Mouse (Mus musculus) MEL (cell line): ENCODE results near the gene Rela. TPM values are rescaled to one million over a fixed set of nuclear protein-coding genes. Genes with fewer than 3 reads are reported as not detected.

Experiments used
- DNase-seq: peaks from one replicate; pipeline ENCODE4 v3.0.0; 2011; ENCODE audit warnings: low read depth, low spot score
- H3K27ac ChIP-seq: 2 replicates; pipeline ENCODE4 v1.5.1; 2012; ENCODE audit warnings: low read depth, mild to moderate bottlenecking, control low read depth, low read length, moderate library complexity; ENCODE audit not compliant: control insufficient read depth
- H3K27me3 ChIP-seq, 2 experiments: fragments of 150-350 bp in 1 of 2; sonication (generic) in 1 of 2; 2 replicates each; pipeline ENCODE4 v1.6.1; 2012; ENCODE audit warnings: low read length in 2 of 2, mild to moderate bottlenecking in 2 of 2, improper control_type of control experiment in 1 of 2, moderate library complexity in 1 of 2; ENCODE audit not compliant: insufficient read depth in 2 of 2, control insufficient read depth in 1 of 2
- H3K36me3 ChIP-seq, 2 experiments: 2 replicates each; pipeline ENCODE4 v1.6.1; 2012 to 2014; ENCODE audit warnings: low read length in 2 of 2, improper control_type of control experiment in 1 of 2, inconsistent platforms in 1 of 2, mild to moderate bottlenecking in 1 of 2; ENCODE audit not compliant: insufficient read depth in 2 of 2, control insufficient read depth in 1 of 2
- H3K4me1 ChIP-seq, 2 experiments: fragments of 150-350 bp in 1 of 2; sonication (generic) in 1 of 2; 2 replicates each; pipeline ENCODE4 v1.6.1; 2012; ENCODE audit warnings: low read length in 2 of 2, improper control_type of control experiment in 1 of 2, mild to moderate bottlenecking in 1 of 2; ENCODE audit not compliant: insufficient read depth in 2 of 2, control insufficient read depth in 1 of 2
- H3K4me3 ChIP-seq, 2 experiments: fragments of 150-350 bp in 1 of 2; sonication (generic) in 1 of 2; 2 replicates each; pipeline ENCODE4 v1.5.1; 2012; ENCODE audit warnings: low read depth in 2 of 2, low read length in 2 of 2, mild to moderate bottlenecking in 2 of 2, moderate library complexity in 2 of 2, control low read depth in 1 of 2, improper control_type of control experiment in 1 of 2; ENCODE audit not compliant: control insufficient read depth in 1 of 2, insufficient read depth in 1 of 2
- H3K79me2 ChIP-seq: 2 replicates; pipeline ENCODE4 v1.6.1; 2012; ENCODE audit warnings: mild to moderate bottlenecking, low read length, moderate library complexity; ENCODE audit not compliant: control insufficient read depth, poor library complexity, insufficient read depth
- H3K9ac ChIP-seq: 2 replicates; pipeline ENCODE4 v1.6.1; 2012; ENCODE audit warnings: low read depth, mild to moderate bottlenecking, control low read depth, low read length, moderate library complexity; ENCODE audit not compliant: control insufficient read depth, poor library complexity, severe bottlenecking
- H3K9me3 ChIP-seq: fragments of 150-350 bp; sonication (generic); replicated peaks from 2 replicates; pipeline ENCODE4 v1.6.1; 2012; ENCODE audit warnings: mild to moderate bottlenecking, low read length, improper control_type of control experiment, moderate library complexity; ENCODE audit not compliant: insufficient read depth
- CHD1 ChIP-seq: IDR thresholded peaks from 2 replicates; pipeline ENCODE4 v1.6.1; 2012; ENCODE audit warnings: low read depth, mild to moderate bottlenecking, inconsistent platforms, low read length, improper control_type of control experiment
- ELF1 ChIP-seq: IDR thresholded peaks from 2 replicates; pipeline ENCODE4 v1.6.1; 2014; ENCODE audit warnings: low read depth, mild to moderate bottlenecking, inconsistent platforms, low read length, improper control_type of control experiment, moderate library complexity
- ETS1 ChIP-seq: IDR thresholded peaks from 2 replicates; pipeline ENCODE4 v1.6.1; 2012; ENCODE audit warnings: low read depth, mild to moderate bottlenecking, inconsistent platforms, low read length, improper control_type of control experiment, moderate library complexity
- HCFC1 ChIP-seq: IDR thresholded peaks from 2 replicates; pipeline ENCODE4 v1.6.1; 2012; ENCODE audit warnings: low read depth, mild to moderate bottlenecking, inconsistent platforms, low read length, improper control_type of control experiment, moderate library complexity
- MAX ChIP-seq: IDR thresholded peaks from 2 replicates; pipeline ENCODE4 v1.6.1; 2011; ENCODE audit warnings: low read length, improper control_type of control experiment
- MAZ ChIP-seq: IDR thresholded peaks from 2 replicates; pipeline ENCODE4 v1.6.1; 2012; ENCODE audit warnings: low read depth, mild to moderate bottlenecking, inconsistent platforms, low read length, improper control_type of control experiment
- MXI1 ChIP-seq: IDR thresholded peaks from 2 replicates; pipeline ENCODE4 v1.6.1; 2011; ENCODE audit warnings: mild to moderate bottlenecking, low read depth, low read length, improper control_type of control experiment
- MYC ChIP-seq: IDR thresholded peaks from 2 replicates; pipeline ENCODE4 v1.6.1; 2011; ENCODE audit warnings: low read depth, mild to moderate bottlenecking, low read length, improper control_type of control experiment, moderate library complexity
- NELFE ChIP-seq: IDR thresholded peaks from 2 replicates; pipeline ENCODE4 v1.6.1; 2011; ENCODE audit warnings: low read depth, low read length, improper control_type of control experiment
- NRF1 ChIP-seq: IDR thresholded peaks from 2 replicates; pipeline ENCODE4 v1.6.1; 2014; ENCODE audit warnings: low read depth, mild to moderate bottlenecking, inconsistent platforms, low read length, improper control_type of control experiment, moderate library complexity; ENCODE audit not compliant: poor library complexity, insufficient read depth, severe bottlenecking
- POLR2A ChIP-seq, 2 experiments: IDR thresholded peaks; 2 replicates each; pipeline ENCODE4 v1.6.1; 2011 to 2012; ENCODE audit warnings: low read length in 2 of 2, mild to moderate bottlenecking in 2 of 2, control low read depth in 1 of 2, improper control_type of control experiment in 1 of 2, low read depth in 1 of 2, moderate library complexity in 1 of 2; ENCODE audit not compliant: control insufficient read depth in 1 of 2, insufficient read depth in 1 of 2, poor library complexity in 1 of 2
- POLR2AphosphoS2 ChIP-seq: IDR thresholded peaks from 2 replicates; pipeline ENCODE4 v1.6.1; 2011; ENCODE audit warnings: low read length, improper control_type of control experiment
- SIN3A ChIP-seq: IDR thresholded peaks from 2 replicates; pipeline ENCODE4 v1.6.1; 2012; ENCODE audit warnings: low read length, improper control_type of control experiment, inconsistent platforms
- TCF12 ChIP-seq: IDR thresholded peaks from 2 replicates; pipeline ENCODE4 v1.6.1; 2014; ENCODE audit warnings: low read depth, mild to moderate bottlenecking, inconsistent platforms, low read length, improper control_type of control experiment, moderate library complexity
- USF1 ChIP-seq: IDR thresholded peaks from 2 replicates; pipeline ENCODE4 v1.6.1; 2014; ENCODE audit warnings: low read depth, mild to moderate bottlenecking, inconsistent platforms, low read length, improper control_type of control experiment, moderate library complexity
- USF2 ChIP-seq, 2 experiments: IDR thresholded peaks; 2 replicates each; pipeline ENCODE4 v1.6.1; 2011 to 2012; ENCODE audit warnings: improper control_type of control experiment in 2 of 2, low read length in 2 of 2, borderline replicate concordance in 1 of 2, inconsistent platforms in 1 of 2, low read depth in 1 of 2, mild to moderate bottlenecking in 1 of 2; ENCODE audit not compliant: insufficient read depth in 1 of 2
- ZC3H11A ChIP-seq: IDR thresholded peaks from 2 replicates; pipeline ENCODE4 v1.6.1; 2012; ENCODE audit warnings: low read depth, mild to moderate bottlenecking, inconsistent platforms, low read length, improper control_type of control experiment
- ZMIZ1 ChIP-seq: IDR thresholded peaks from 2 replicates; pipeline ENCODE4 v1.6.1; 2012; ENCODE audit warnings: low read depth, mild to moderate bottlenecking, inconsistent platforms, low read length, improper control_type of control experiment, moderate library complexity
- polyA plus RNA-seq, 2 experiments: library from polyadenylated mRNA; stranded (reverse) in 1 of 2; unstranded in 1 of 2; fragments of >175 nt in 1 of 2; fragments of >200 nt in 1 of 2; gene quantifications; 2 replicates each; pipeline versions ENCODE4 v1.2.1 to v1.2.4; 2012; ENCODE audit warnings: low replicate concordance in 2 of 2, low read depth in 1 of 2; ENCODE audit not compliant: insufficient read length in 2 of 2, insufficient read depth in 1 of 2, missing spikeins in 1 of 2
- total RNA-seq: library from RNA; depleted of rRNA; stranded (reverse); fragments of 300-350 nt; gene quantifications from 2 replicates; pipeline ENCODE4 v1.2.3, GENCODE M21; 2012; rRNA removed

Rela gene
- total RNA-seq (16.4 and 19.0 TPM in 2 replicates), polyA plus RNA-seq (10 to 100 TPM in 1 of 2 experiments, not detected in 1; 61.7 TPM)

- Histone ChIP-seq H3K27me3 (no peaks in the 10 kb centered on the region), H3K36me3 (peaks cover 5 to 12% of the 10 kb centered on the region in 2 experiments), H3K4me1 (peaks cover 0 to 18% of the 10 kb centered on the region in 2 experiments; a peak in 3 of 4 replicates), H3K79me2 (peaks cover 16% of the 10 kb centered on the region), H3K4me3 (peak within 1 kb of the TSS; percentile 94 to 97), H3K9ac (peak within 1 kb of the TSS; percentile 97), H3K9me3 (no peaks in the 10 kb centered on the region), H3K27ac (peak within 1 kb of the TSS; percentile 60)
- TF ChIP-seq ZC3H11A (no peak), POLR2A (IDR thresholded peaks at IDR 0.05; ENCODE audit: control insufficient read depth in 1 of 2, insufficient read depth in 1 of 2, low read depth in 1 of 2, low read length in 2 of 2, poor library complexity in 1 of 2) (peak; percentile 78 to 87; a peak in 3 of 4 replicates), ZMIZ1 (peak; percentile 25; the same call in 1 of the 2 replicates), POLR2AphosphoS2 (peak; percentile 26; the same call in 1 of the 2 replicates), MYC (peak; percentile 74), HCFC1 (peak; percentile 64; the same call in 1 of the 2 replicates), NELFE (peak; percentile 78), MAX (peak; percentile 67), USF2 (IDR thresholded peaks at IDR 0.05; ENCODE audit: borderline replicate concordance in 1 of 2, insufficient read depth in 1 of 2, low read depth in 1 of 2, low read length in 2 of 2) (no peak), ELF1 (peak; percentile 40; the same call in 1 of the 2 replicates), USF1 (no peak), ETS1 (peak; percentile 77), MAZ (peak; percentile 41; the same call in 1 of the 2 replicates), CHD1 (no peak), TCF12 (0 out of 2 replicates have a peak, but pooled peaks have one; percentile 23), NRF1 (peak; percentile 73), SIN3A (peak; percentile 42), MXI1 (peak; percentile 68)
- peak; percentile 91 for DNase-seq
Observed at GRCm38 (mm10) chr19:5637069-5638047, at the start of gene Rela. Rela (plus strand) TSS chr19:5637483.
